Mouse (Mus musculus) bone marrow, adult 2 months (tissue): ENCODE data around the gene Sufu.

Experiments used
- CTCF ChIP-seq: fragments of 200-500 bp; IDR thresholded peaks from 2 replicates; pipeline ENCODE4 v1.5.1; 2011; ENCODE audit warnings: low read length, control low read depth; ENCODE audit not compliant: control insufficient read depth, insufficient read depth
- POLR2A ChIP-seq: fragments of 200-500 bp; IDR thresholded peaks from 2 replicates; pipeline ENCODE4 v1.6.1; 2011; ENCODE audit warnings: low read depth, mild to moderate bottlenecking, control low read depth, low read length, borderline replicate concordance; ENCODE audit not compliant: control insufficient read depth

DNA sequence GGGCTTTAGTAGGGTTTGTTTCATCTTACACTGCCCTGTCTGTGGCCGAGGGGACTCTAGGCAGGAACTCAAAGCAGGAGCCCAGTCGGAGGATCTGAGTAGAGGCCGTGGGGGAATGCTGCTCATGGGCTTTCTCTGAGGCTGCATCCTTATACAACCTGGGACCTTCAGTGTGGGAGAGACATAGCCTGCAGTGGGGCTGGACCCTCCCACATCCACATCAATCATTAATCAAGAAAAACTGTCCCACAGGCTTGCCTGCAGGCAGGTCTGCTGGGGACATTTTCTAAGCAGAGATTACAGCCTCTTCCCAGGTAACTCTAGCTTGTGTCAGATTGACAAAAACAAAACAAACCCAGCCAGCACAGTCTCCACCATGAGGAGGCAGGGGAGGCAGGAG lies 65.9 kb downstream of the Sufu start:
- TF ChIP-seq POLR2A = no peak
- no peak for TF ChIP-seq CTCF
